Mouse (Mus musculus): ENCODE results near the gene Bmper.

GRCm38 (mm10) chr9:23358108-23358507 lies 135.2 kb downstream of the Bmper start:
- TF ChIP-seq POLR2A (IDR thresholded peaks at IDR 0.05; ENCODE audit: low read depth, low read length) (no peak), CTCF (IDR thresholded peaks at IDR 0.05; ENCODE audit: borderline replicate concordance, insufficient read depth, low read length) (no peak)

All from embryonic fibroblast, embryonic 13.5 days (primary cell).